Mouse (Mus musculus): ENCODE measurements around the gene Zfp213.

DNA sequence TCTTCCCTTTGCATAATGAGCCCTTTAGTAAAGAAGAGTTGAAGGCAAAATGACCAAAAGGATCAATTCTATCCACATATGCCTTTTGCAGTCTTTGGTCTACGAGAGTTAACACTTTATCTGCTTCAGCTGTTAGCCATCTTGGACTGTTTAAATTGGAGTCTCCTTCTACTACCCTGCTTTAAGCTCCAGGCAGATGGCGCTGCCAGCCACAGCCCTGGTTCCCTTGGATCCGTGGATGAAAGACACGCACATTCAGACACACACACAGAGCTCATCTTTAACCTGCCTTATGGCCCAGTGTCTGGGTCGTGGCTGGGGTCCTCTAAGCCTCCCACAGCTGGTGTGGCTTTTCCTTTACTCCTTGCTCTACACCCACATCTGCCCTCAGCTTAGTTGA is 7.0 kb upstream of the Zfp213 start:
- peak; percentile 41 for TF ChIP-seq CTCF (IDR thresholded peaks at IDR 0.05; ENCODE audit: low read depth, low read length)
- no peak for TF ChIP-seq POLR2A (IDR thresholded peaks at IDR 0.05; ENCODE audit: insufficient read depth, low read length)
- TF ChIP-seq EP300 (IDR thresholded peaks at IDR 0.05; ENCODE audit: insufficient read depth, low read depth, low read length), result no peak
